Mouse (Mus musculus) ES-E14 (cell line): ENCODE results near the gene Heatr4. TPM values are rescaled to one million over a fixed set of nuclear protein-coding genes. Genes with fewer than 3 reads are reported as not detected.

Experiments used
- DNase-seq: peaks from one replicate; pipeline ENCODE4 v3.0.0-alpha.2; 2013; ENCODE audit warnings: low read depth, low spot score
- H3K27ac ChIP-seq: 2 replicates; pipeline ENCODE4 v1.5.1; 2012; ENCODE audit warnings: low read depth, mild to moderate bottlenecking, low read length, moderate library complexity, mixed read lengths; ENCODE audit not compliant: poor library complexity, insufficient read depth, severe bottlenecking
- H3K36me3 ChIP-seq: 2 replicates; pipeline ENCODE4 v1.6.1; 2012; ENCODE audit warnings: mild to moderate bottlenecking, low read length, moderate library complexity, mixed read lengths; ENCODE audit not compliant: control insufficient read depth, poor library complexity, insufficient read depth, severe bottlenecking
- H3K4me1 ChIP-seq, 2 experiments: fragments of 150-350 bp in 1 of 2; sonication (generic) in 1 of 2; 2 replicates each; pipeline ENCODE4 v1.6.1; 2012; ENCODE audit warnings: low read length in 2 of 2, mild to moderate bottlenecking in 1 of 2, mixed read lengths in 1 of 2; ENCODE audit not compliant: control insufficient read depth in 2 of 2, insufficient read depth in 2 of 2, poor library complexity in 1 of 2
- H3K4me3 ChIP-seq, 2 experiments: fragments of 150-350 bp in 1 of 2; sonication (generic) in 1 of 2; 2 replicates each; pipeline ENCODE4 v1.5.1; 2012; ENCODE audit warnings: low read length in 2 of 2, low read depth in 1 of 2, mild to moderate bottlenecking in 1 of 2, mixed read lengths in 1 of 2; ENCODE audit not compliant: insufficient read depth in 1 of 2, poor library complexity in 1 of 2, severe bottlenecking in 1 of 2
- H3K9ac ChIP-seq: 2 replicates; pipeline ENCODE4 v1.6.1; 2012; ENCODE audit warnings: low read depth, mild to moderate bottlenecking, low read length, mixed read lengths; ENCODE audit not compliant: poor library complexity, insufficient read depth, severe bottlenecking
- H3K9me3 ChIP-seq: fragments of 150-350 bp; sonication (generic); 2 replicates; pipeline ENCODE4 v1.6.1; 2012; ENCODE audit warnings: low read depth, mild to moderate bottlenecking, low read length; ENCODE audit not compliant: control insufficient read depth, insufficient read depth
- CHD2 ChIP-seq: IDR thresholded peaks from 2 replicates; pipeline ENCODE4 v1.6.1; 2014; ENCODE audit warnings: mild to moderate bottlenecking, low read depth, low read length, inconsistent platforms
- HCFC1 ChIP-seq: IDR thresholded peaks from 2 replicates; pipeline ENCODE4 v1.6.1; 2012; ENCODE audit warnings: low read length, inconsistent platforms, borderline replicate concordance; ENCODE audit not compliant: insufficient read depth
- MAFK ChIP-seq: IDR thresholded peaks from 2 replicates; pipeline ENCODE4 v1.6.1; 2014; ENCODE audit warnings: mild to moderate bottlenecking, low read depth, low read length, inconsistent platforms; ENCODE audit not compliant: insufficient read depth
- ZC3H11A ChIP-seq: IDR thresholded peaks from 2 replicates; pipeline ENCODE4 v1.6.1; 2012; ENCODE audit warnings: low read depth, mild to moderate bottlenecking, inconsistent platforms, low read length, borderline replicate concordance
- ZNF384 ChIP-seq: IDR thresholded peaks from 2 replicates; pipeline ENCODE4 v1.6.1; 2012; ENCODE audit warnings: low read depth, low read length, inconsistent platforms
- in situ Hi-C, 2 experiments: fragments of 600-800 bp; cut with MboI; formaldehyde crosslinking; loops; one replicate each; pipeline ENCODE4 v1.15.1; 2025; ENCODE audit warnings: low sequenced_read_pairs in 2 of 2, inconsistent platforms in 1 of 2; ENCODE audit not compliant: unreplicated experiment in 2 of 2
- total RNA-seq: library from RNA; depleted of rRNA; stranded (reverse); fragments of 300-350 nt; gene quantifications from 2 replicates; pipeline ENCODE4 v1.2.3, GENCODE M21; 2012

Gene Heatr4
- total RNA-seq, 1 experiment: not detected

- Histone ChIP-seq H3K4me3 (peak overlapping the region; percentile 77 to 96), H3K27ac (no peak overlapping the region), H3K36me3 (peaks cover 14% of the 10 kb centered on the region), H3K9ac (peak overlapping the region; percentile 95), H3K4me1 (peaks cover 0 to 13% of the 10 kb centered on the region in 2 experiments; a peak in 2 of 4 replicates), H3K9me3 (no peaks in the 10 kb centered on the region)
- no peak for DNase-seq
- in situ Hi-C loops: no loop called here
- TF ChIP-seq ZNF384 (no peak), HCFC1 (peak; percentile 24; the same call in 1 of the 2 replicates), CHD2 (no peak)
Measured at GRCm38 (mm10) chr12:83950840-83951701, 33.6 kb downstream of the Heatr4 start.

GRCm38 (mm10) chr12:83950493-83950839 lies 34.2 kb downstream of the Heatr4 start, which contains the start of gene Riox1:
TSS of gene Riox1 (plus strand) at chr12:83950608.
- Histone ChIP-seq H3K9me3 (no peaks in the 10 kb centered on the region), H3K36me3 (peaks cover 14% of the 10 kb centered on the region), H3K4me3 (peak within 1 kb of the TSS; percentile 77 to 96), H3K27ac (no peak within 1 kb of the TSS), H3K9ac (peak within 1 kb of the TSS; percentile 95), H3K4me1 (peaks cover 0 to 11% of the 10 kb centered on the region in 2 experiments; a peak in 2 of 4 replicates)
- in situ Hi-C loops: no loop called here
- peak; percentile 70 for DNase-seq
- TF ChIP-seq ZC3H11A (no peak), HCFC1 (no peak; the same call in 1 of the 2 replicates), MAFK (no peak)

- H3K27ac ChIP-seq: no peak overlapping the region
- no peaks in the 10 kb centered on the region for H3K9me3 ChIP-seq
- H3K9ac ChIP-seq: no peak overlapping the region; the same call in 1 of the 2 replicates
- TF ChIP-seq HCFC1: no peak
- TF ChIP-seq ZC3H11A: no peak
- no peak for TF ChIP-seq ZNF384
- TF ChIP-seq MAFK: no peak
- TF ChIP-seq CHD2: no peak
- peaks cover 14% of the 10 kb centered on the region for H3K36me3 ChIP-seq
- peak overlapping the region; percentile 77 to 96; a peak in 3 of 4 replicates for H3K4me3 ChIP-seq
- DNase-seq: no peak
- in situ Hi-C loops: no loop called here
- H3K4me1 ChIP-seq: peaks cover 0 to 11% of the 10 kb centered on the region in 2 experiments; a peak in 2 of 4 replicates
Measured at GRCm38 (mm10) chr12:83949776-83950492, 34.7 kb downstream of the Heatr4 start.

- in situ Hi-C loops: no loop called here
- TF ChIP-seq CHD2 (no peak), ZC3H11A (no peak)
- no peaks in the 10 kb centered on the region for H3K9me3 ChIP-seq
Measured at GRCm38 (mm10) chr12:83949043-83949442, 35.6 kb downstream of the Heatr4 start.

More at GRCm38 (mm10) chr12:83949043-83949442, 35.6 kb downstream of the Heatr4 start:
- no peak overlapping the region for H3K4me3 ChIP-seq
- no peak for DNase-seq
- peaks cover 0 to 11% of the 10 kb centered on the region in 2 experiments; a peak in 2 of 4 replicates for H3K4me1 ChIP-seq
- H3K9ac ChIP-seq: no peak overlapping the region
- no peak overlapping the region for H3K27ac ChIP-seq
- H3K36me3 ChIP-seq: peaks cover 14% of the 10 kb centered on the region
